Mouse (Mus musculus): ENCODE data around the gene Krtap6-5.
"Not testable (repeated sequence)": the region's sequence is repeated elsewhere in the genome, so short reads cannot be mapped to it uniquely, and the experiment has no call there.

Gene Krtap6-5

DNA sequence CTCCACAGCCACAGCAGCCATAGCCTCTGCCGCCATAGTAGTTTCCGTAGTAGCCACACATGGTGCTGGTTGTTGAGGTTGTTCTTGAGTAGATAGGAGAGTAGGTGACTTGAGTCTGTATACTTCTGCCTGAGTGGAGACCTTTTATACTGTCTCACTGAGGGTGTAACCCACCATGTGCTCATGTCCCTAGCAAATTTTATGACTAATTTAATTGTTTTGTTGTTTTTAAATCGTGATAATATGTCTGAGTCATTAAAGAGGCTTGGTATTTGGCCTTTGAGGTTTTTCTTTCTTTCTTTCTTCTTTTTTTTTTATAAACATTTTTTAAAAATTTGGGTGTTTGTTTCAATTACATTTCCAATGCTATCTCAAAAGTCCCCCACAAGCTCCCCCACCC, at the start of gene Krtap6-5:
TSS of gene Krtap6-5 (minus strand) at position 101 of the 400 bp plus-strand sequence.
- no peak for DNase-seq (ENCODE audit: low read depth, low spot score)

DNA sequence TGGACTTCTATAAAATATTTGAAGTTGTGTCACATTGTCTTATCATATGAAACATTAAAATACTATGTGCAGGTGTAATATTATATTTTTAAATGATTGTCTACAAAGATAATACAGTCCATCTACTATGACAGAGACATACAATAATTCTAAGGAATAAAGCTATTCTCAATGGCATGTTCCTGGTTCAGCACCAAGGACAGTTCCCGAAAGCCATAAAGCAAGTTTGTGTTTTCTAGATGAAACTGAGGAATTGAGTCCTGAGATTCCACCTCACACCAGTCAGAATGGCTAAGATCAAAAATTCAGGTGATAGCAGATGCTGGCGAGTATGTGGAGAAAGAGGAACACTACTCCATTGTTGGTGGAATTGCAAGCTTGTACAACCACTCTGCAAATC, 23.4 kb upstream of the Krtap6-5 start:
- DNase-seq (ENCODE audit: low read depth, low spot score), result peak; percentile 61

DNA sequence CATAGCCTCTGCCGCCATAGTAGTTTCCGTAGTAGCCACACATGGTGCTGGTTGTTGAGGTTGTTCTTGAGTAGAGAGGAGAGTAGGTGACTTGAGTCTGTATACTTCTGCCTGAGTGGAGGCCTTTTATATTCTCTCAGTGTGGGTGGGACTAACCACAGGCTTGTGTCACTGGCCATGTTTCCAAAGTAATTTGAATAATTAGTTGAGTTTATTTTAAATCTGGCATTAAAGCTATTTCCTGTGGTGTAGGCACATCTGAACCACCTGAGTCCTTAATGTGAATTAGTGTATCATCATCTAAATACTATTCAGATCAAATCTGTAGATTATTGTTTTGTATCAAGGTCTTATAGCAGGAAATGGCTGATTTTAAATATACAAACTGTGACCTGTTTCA, 16.2 kb upstream of the Krtap6-5 start, which contains the start of gene 1110025L11Rik:
TSS of gene 1110025L11Rik (minus strand) at position 101 of the 400 bp plus-strand sequence.
- not testable (repeated sequence) for DNase-seq (ENCODE audit: low read depth, low spot score)

DNA sequence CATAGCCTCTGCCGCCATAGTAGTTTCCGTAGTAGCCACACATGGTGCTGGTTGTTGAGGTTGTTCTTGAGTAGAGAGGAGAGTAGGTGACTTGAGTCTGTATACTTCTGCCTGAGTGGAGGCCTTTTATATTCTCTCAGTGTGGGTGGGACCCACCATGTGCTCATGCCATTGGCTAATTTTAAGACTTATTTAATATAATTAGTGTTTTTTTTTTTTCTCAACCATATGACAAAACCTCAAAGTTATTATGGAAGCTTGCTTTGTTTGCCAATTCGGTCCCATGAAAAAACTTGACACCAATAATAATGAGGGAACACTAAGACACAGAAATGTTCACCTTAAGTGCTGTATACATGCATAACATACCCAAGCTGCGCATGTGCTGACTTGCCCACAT, 6.3 kb downstream of the Krtap6-5 start, which contains the start of gene Gm10228:
TSS of gene Gm10228 (minus strand) at position 101 of the 400 bp plus-strand sequence.
- not testable (repeated sequence) for DNase-seq (ENCODE audit: low read depth, low spot score)

DNA sequence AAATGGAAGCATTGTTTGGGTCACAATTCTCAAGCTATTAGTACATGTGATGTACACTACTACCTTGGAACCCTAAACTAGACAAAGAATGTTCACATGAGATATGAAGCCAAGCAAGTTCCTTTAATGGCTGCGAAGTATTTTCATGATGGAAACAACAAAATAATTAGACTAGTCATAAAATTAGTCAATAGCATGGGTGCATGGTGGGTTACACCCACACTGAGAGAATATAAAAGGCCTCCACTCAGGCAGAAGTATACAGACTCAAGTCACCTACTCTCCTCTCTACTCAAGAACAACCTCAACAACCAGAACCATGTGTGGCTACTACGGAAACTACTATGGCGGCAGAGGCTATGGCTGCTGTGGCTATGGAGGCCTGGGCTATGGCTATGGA, 16.3 kb downstream of the Krtap6-5 start, which contains the start of gene Krtap6-1:
TSS of gene Krtap6-1 (plus strand) at position 301 of the 400 bp plus-strand sequence.
- not testable (repeated sequence) for DNase-seq (ENCODE audit: low read depth, low spot score)

DNA sequence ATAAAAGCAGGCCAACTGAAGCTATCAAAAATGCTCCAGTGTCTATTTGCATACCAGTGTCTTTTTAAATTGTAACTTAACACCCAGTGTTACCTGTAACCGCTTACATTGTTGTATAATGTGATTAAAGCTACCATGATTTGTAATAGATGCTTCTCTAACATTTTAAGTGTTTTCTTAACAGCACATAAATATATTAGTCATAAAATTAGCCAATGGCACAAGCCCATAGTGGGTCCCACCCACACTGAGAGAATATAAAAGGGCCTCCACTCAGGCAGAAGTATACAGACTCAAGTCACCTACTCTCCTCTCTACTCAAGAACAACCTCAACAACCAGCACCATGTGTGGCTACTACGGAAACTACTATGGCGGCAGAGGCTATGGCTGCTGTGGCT, 32.7 kb downstream of the Krtap6-5 start, which contains the start of gene Gm10229:
TSS of gene Gm10229 (plus strand) at position 301 of the 400 bp plus-strand sequence.
- DNase-seq (ENCODE audit: low read depth, low spot score), result not testable (repeated sequence)

DNA sequence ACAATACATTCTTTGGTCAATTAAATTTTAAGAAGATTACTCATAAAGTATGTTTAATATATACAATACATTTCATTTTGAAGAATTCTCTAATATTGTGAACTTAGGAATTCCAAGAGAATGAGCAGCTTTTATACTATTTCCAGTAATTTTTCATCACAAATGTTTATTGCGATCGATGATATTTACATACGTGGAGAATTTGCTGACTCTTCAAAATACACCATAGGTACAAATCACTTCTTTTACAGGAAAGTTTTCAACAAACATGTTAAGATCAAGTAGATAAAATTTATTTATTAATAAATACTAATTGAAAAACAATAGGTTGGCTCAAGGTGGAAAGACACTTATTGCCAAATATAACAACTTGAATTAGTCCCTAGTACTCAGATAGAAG, 33.7 kb downstream of the Krtap6-5 start:
- DNase-seq (ENCODE audit: low read depth, low spot score), result no peak

DNA sequence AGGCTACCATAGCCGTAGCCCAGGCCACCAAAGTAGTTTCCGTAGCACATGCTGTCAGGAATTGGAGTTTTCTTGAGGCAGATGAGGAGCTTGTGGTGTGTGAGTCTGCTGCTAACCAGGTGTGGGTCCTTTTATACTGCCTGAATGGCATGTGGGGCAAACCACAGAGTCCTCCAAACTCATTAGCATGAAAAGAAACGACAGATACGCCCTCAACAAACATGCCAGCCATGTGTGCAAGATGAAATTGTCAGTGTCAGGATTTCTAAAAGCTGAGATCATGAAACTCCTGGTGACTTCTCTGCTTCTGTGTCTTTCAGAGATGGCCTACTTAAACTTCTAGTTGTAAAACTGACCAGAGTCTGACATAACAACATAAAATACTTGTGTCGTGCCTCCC, 37.0 kb downstream of the Krtap6-5 start, which contains the start of gene Krtap22-2:
TSS of gene Krtap22-2 (minus strand) at position 101 of the 400 bp plus-strand sequence.
- no peak for DNase-seq (ENCODE audit: low read depth, low spot score)

Measured in mesoderm, embryonic 11.5 days (tissue).